Mouse (Mus musculus) heart, embryonic 13.5 days (tissue): Measurements from ENCODE around the gene AI854703. TPM values are rescaled to one million over a fixed set of nuclear protein-coding genes. Genes with fewer than 3 reads are reported as not detected.

Experiments used
- ATAC-seq: fragments of 200-750 bp; cut with Nextera tagmentation; 2 replicates; pipeline ENCODE4 v1.8.0; 2017; ENCODE audit warnings: moderate TSS enrichment; ENCODE audit not compliant: insufficient number of reproducible peaks, low FRiP score, low TSS enrichment; ENCODE audit errors: extremely low read depth
- H3K27ac ChIP-seq: fragments of 300-500 bp; sonication (generic); replicated peaks from 2 replicates; pipeline ENCODE4 v1.5.1; 2015; ENCODE audit warnings: moderate library complexity, mild to moderate bottlenecking, inconsistent platforms
- H3K27me3 ChIP-seq: fragments of 300-500 bp; sonication (generic); replicated peaks from 2 replicates; pipeline ENCODE4 v1.6.1; 2015; ENCODE audit warnings: mild to moderate bottlenecking, inconsistent platforms
- H3K36me3 ChIP-seq: fragments of 300-500 bp; sonication (generic); 2 replicates; pipeline ENCODE4 v1.6.1; 2015; ENCODE audit warnings: mild to moderate bottlenecking, inconsistent platforms
- H3K4me1 ChIP-seq: fragments of 300-500 bp; sonication (generic); 2 replicates; pipeline ENCODE4 v1.6.1; 2015; ENCODE audit warnings: inconsistent platforms
- H3K4me2 ChIP-seq: fragments of 300-500 bp; sonication (generic); 2 replicates; pipeline ENCODE4 v1.6.1; 2015; ENCODE audit warnings: inconsistent platforms, mild to moderate bottlenecking, moderate library complexity
- H3K4me3 ChIP-seq: fragments of 300-500 bp; sonication (generic); 2 replicates; pipeline ENCODE4 v1.5.1; 2015; ENCODE audit warnings: moderate library complexity, mild to moderate bottlenecking, inconsistent platforms
- H3K9ac ChIP-seq: fragments of 300-500 bp; sonication (generic); 2 replicates; pipeline ENCODE4 v1.6.1; 2015; ENCODE audit warnings: inconsistent platforms, mild to moderate bottlenecking, moderate library complexity
- H3K9me3 ChIP-seq: fragments of 300-500 bp; sonication (generic); 2 replicates; pipeline ENCODE4 v1.6.1; 2016; ENCODE audit warnings: inconsistent platforms
- WGBS: fragments of 180-500 bp; shearing (Covaris S2); methylation state at CpG from one replicate; pipeline ENCODE4 v1.1.7; 2015; ENCODE audit warnings: mixed read lengths; 5-methylcytosine and 5-hydroxymethylcytosine counted together
- polyA plus RNA-seq: library from polyadenylated mRNA; unstranded; fragments of >200 nt; fragmentation: Nextera tagmentation; extraction: Ambion mirVana; gene quantifications from 2 replicates; pipeline ENCODE4 v1.2.1, GENCODE M21; 2015

The AI854703 gene
- polyA plus RNA-seq, 1 experiment from 2014 or later, result 1.2 TPM

- no peaks in the 10 kb centered on the region; the same call in 1 of the 2 replicates for H3K36me3 ChIP-seq
- peaks cover 5% of the 10 kb centered on the region; the same call in 1 of the 2 replicates for H3K4me1 ChIP-seq
- no peaks in the 10 kb centered on the region for H3K27me3 ChIP-seq
- no peak overlapping the region for H3K4me2 ChIP-seq
- no peaks in the 10 kb centered on the region for H3K9me3 ChIP-seq
- 70% methylated on average over 4 of the region's 4 CpGs for WGBS
- no peak overlapping the region for H3K9ac ChIP-seq
- H3K27ac ChIP-seq, result no peak overlapping the region
- no peak for ATAC-seq
- H3K4me3 ChIP-seq, result no peak overlapping the region
Measured at GRCm38 (mm10) chr6:48678391-48678790, 51.8 kb downstream of the AI854703 start.

DNA sequence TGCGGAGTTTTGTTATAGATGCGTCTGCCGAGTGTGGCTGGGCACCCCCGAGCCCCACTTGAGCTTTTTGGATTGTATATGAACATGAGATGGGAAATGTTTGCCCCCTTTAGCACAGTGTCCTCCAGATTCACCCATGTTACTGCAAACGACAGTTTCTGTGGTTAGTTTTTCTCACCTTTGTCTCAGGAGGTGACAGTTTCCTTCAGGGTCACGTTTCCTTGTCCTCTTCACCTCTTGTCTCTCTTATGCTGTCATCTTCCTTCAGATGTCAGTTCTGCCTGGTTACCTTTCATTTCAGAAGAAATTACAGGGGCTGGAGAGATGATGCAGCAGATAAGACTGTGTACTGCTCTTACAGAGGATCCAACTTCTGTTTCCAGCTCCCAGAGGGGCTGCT lies 53.1 kb downstream of the AI854703 start:
- no peaks in the 10 kb centered on the region for H3K27me3 ChIP-seq
- ATAC-seq, result no peak
- no peak overlapping the region for H3K9ac ChIP-seq
- no peak overlapping the region for H3K4me2 ChIP-seq
- H3K4me3 ChIP-seq, result no peak overlapping the region
- no peak overlapping the region for H3K27ac ChIP-seq
- peaks cover 7% of the 10 kb centered on the region; the same call in 1 of the 2 replicates for H3K4me1 ChIP-seq
- 72% methylated on average over 6 of the region's 6 CpGs for WGBS
- no peaks in the 10 kb centered on the region for H3K9me3 ChIP-seq
- no peaks in the 10 kb centered on the region; the same call in 1 of the 2 replicates for H3K36me3 ChIP-seq

- 72% methylated on average over 5 of the region's 5 CpGs for WGBS
- ATAC-seq, result no peak
Measured at GRCm38 (mm10) chr6:48680421-48680820, 53.9 kb downstream of the AI854703 start.

GRCm38 (mm10) chr6:48681472-48682090 lies 55.0 kb downstream of the AI854703 start:
- Histone ChIP-seq H3K4me2 (no peak overlapping the region), H3K4me1 (0 out of 2 replicates have a peak, but pooled peaks cover 2% of the 10 kb centered on the region), H3K36me3 (no peaks in the 10 kb centered on the region; the same call in 1 of the 2 replicates), H3K4me3 (no peak overlapping the region), H3K9ac (no peak overlapping the region), H3K27ac (no peak overlapping the region), H3K27me3 (no peaks in the 10 kb centered on the region), H3K9me3 (no peaks in the 10 kb centered on the region)
- 55% methylated on average over 3 of the region's 3 CpGs for WGBS
- no peak for ATAC-seq

More at GRCm38 (mm10) chr6:48680421-48680820, 53.9 kb downstream of the AI854703 start:
- H3K4me3 ChIP-seq, result no peak overlapping the region
- H3K27ac ChIP-seq, result no peak overlapping the region
- no peak overlapping the region for H3K4me2 ChIP-seq
- no peak overlapping the region for H3K9ac ChIP-seq
- H3K4me1 ChIP-seq, result peaks cover 7% of the 10 kb centered on the region; the same call in 1 of the 2 replicates
- H3K27me3 ChIP-seq, result no peaks in the 10 kb centered on the region
- H3K9me3 ChIP-seq, result no peaks in the 10 kb centered on the region
- no peaks in the 10 kb centered on the region; the same call in 1 of the 2 replicates for H3K36me3 ChIP-seq

- Histone ChIP-seq H3K27me3 (no peaks in the 10 kb centered on the region), H3K27ac (no peak overlapping the region), H3K9me3 (no peaks in the 10 kb centered on the region), H3K4me3 (no peak overlapping the region), H3K4me2 (no peak overlapping the region), H3K9ac (no peak overlapping the region), H3K4me1 (peaks cover 2% of the 10 kb centered on the region; the same call in 1 of the 2 replicates), H3K36me3 (no peaks in the 10 kb centered on the region; the same call in 1 of the 2 replicates)
- ATAC-seq, result no peak
- 61% methylated on average over 4 of the region's 4 CpGs for WGBS
Measured at GRCm38 (mm10) chr6:48682271-48682670, 55.7 kb downstream of the AI854703 start.

Other genes with a start within 250 kb of the AI854703 start
- 15.4 and 17.8 TPM in 2 replicates for gene Krba1, start 231.2 kb upstream of the AI854703 start, polyA plus RNA-seq
- gene Zfp467, start 180.9 kb upstream of the AI854703 start, polyA plus RNA-seq, result 16.1 and 20.8 TPM in 2 replicates
- gene Sspo, start 178.5 kb upstream of the AI854703 start, polyA plus RNA-seq, result 0.22 and 0.27 TPM in 2 replicates
- gene Atp6v0e2, start 89.1 kb upstream of the AI854703 start, polyA plus RNA-seq, result 18.2 and 22.7 TPM in 2 replicates
- 7.2 and 7.6 TPM in 2 replicates for gene Lrrc61, start 72.0 kb upstream of the AI854703 start, polyA plus RNA-seq
- gene Rarres2, start 54.0 kb upstream of the AI854703 start, polyA plus RNA-seq, result 29.7 and 35.8 TPM in 2 replicates
- 0.86 TPM in 1 of 2 replicates, not detected in the other for gene Gm45021, start 37.2 kb upstream of the AI854703 start, polyA plus RNA-seq
- gene Repin1, start 32.9 kb upstream of the AI854703 start, polyA plus RNA-seq, result 22.5 and 24.6 TPM in 2 replicates
- not detected in 2 replicates for gene Gm44965, start 32.8 kb upstream of the AI854703 start, polyA plus RNA-seq
- gene Zfp775, start 24.7 kb upstream of the AI854703 start, polyA plus RNA-seq, result 4.8 and 5.5 TPM in 2 replicates
- 1.1 and 1.2 TPM in 2 replicates for gene Gimap8, start 20.5 kb downstream of the AI854703 start, polyA plus RNA-seq
- gene Gimap9, start 49.4 kb downstream of the AI854703 start, polyA plus RNA-seq, result 7.5 and 8.7 TPM in 2 replicates
- gene Gimap4, start 57.8 kb downstream of the AI854703 start, polyA plus RNA-seq, result 18.4 and 19.1 TPM in 2 replicates
- 33.4 TPM in 2 replicates for gene Gimap6, start 81.5 kb downstream of the AI854703 start, polyA plus RNA-seq
- gene Gm28053, start 91.8 kb downstream of the AI854703 start, polyA plus RNA-seq, result 3.7 and 5.0 TPM in 2 replicates
- gene Gimap7, start 91.9 kb downstream of the AI854703 start, polyA plus RNA-seq, result not detected in 2 replicates
- 24.2 and 27.5 TPM in 2 replicates for gene Gimap1, start 112.3 kb downstream of the AI854703 start, polyA plus RNA-seq
- gene Gimap5, start 119.4 kb downstream of the AI854703 start, polyA plus RNA-seq, result 7.2 and 8.2 TPM in 2 replicates
- gene Gimap3, start 144.1 kb downstream of the AI854703 start, polyA plus RNA-seq, result 0.06 TPM in 1 of 2 replicates, not detected in the other
- gene Tmem176a, start 214.2 kb downstream of the AI854703 start, polyA plus RNA-seq, result 94.5 and 102 TPM in 2 replicates
- gene Tmem176b, start 214.7 kb downstream of the AI854703 start, polyA plus RNA-seq, result 249 and 268 TPM in 2 replicates
- not detected in 2 replicates for gene Aoc1, start 246.1 kb downstream of the AI854703 start, polyA plus RNA-seq